Mouse (Mus musculus): Measurements from ENCODE around the gene Gpn3. TPM values are rescaled to one million over a fixed set of nuclear protein-coding genes. Genes with fewer than 3 reads are reported as not detected.

Gpn3 gene
- polyA plus RNA-seq, 1 experiment: 46.5 TPM

GRCm38 (mm10) chr5:122400628-122401302, 29.1 kb downstream of the Gpn3 start:
- Histone ChIP-seq H3K4me3 (replicated peaks; ENCODE audit: insufficient read depth, low read depth, low read length) (no peak overlapping the region), H3K27me3 (ENCODE audit: control insufficient read depth, insufficient read depth, low read length) (no peaks in the 10 kb centered on the region), H3K27ac (ENCODE audit: insufficient read depth, low read length) (no peak overlapping the region), H3K4me1 (ENCODE audit: control insufficient read depth, insufficient read depth, low read length) (peaks cover 15% of the 10 kb centered on the region; the same call in 1 of the 2 replicates)
- no peak for DNase-seq
- WGBS: 69% methylated on average over 18 of the region's 18 CpGs
- no peak for TF ChIP-seq CTCF (IDR thresholded peaks at IDR 0.05; ENCODE audit: borderline replicate concordance, insufficient read depth, low read depth, low read length)
- no peak for TF ChIP-seq POLR2A (IDR thresholded peaks at IDR 0.05; ENCODE audit: borderline replicate concordance, insufficient read depth, low read length)

- Histone ChIP-seq H3K4me1 (ENCODE audit: control insufficient read depth, insufficient read depth, low read length) (peaks cover 15% of the 10 kb centered on the region; the same call in 1 of the 2 replicates), H3K27me3 (ENCODE audit: control insufficient read depth, insufficient read depth, low read length) (no peaks in the 10 kb centered on the region), H3K4me3 (replicated peaks; ENCODE audit: insufficient read depth, low read depth, low read length) (no peak overlapping the region), H3K27ac (ENCODE audit: insufficient read depth, low read length) (no peak overlapping the region)
- TF ChIP-seq CTCF (IDR thresholded peaks at IDR 0.05; ENCODE audit: borderline replicate concordance, insufficient read depth, low read depth, low read length) (peak; percentile 98), POLR2A (IDR thresholded peaks at IDR 0.05; ENCODE audit: borderline replicate concordance, insufficient read depth, low read length) (no peak)
- WGBS: 10% methylated on average over 8 of the region's 8 CpGs
- DNase-seq: peak; percentile 77 to 87
Observed at GRCm38 (mm10) chr5:122401303-122401640, 29.6 kb downstream of the Gpn3 start.

- WGBS: 47% methylated on average over 13 of the region's 13 CpGs
- H3K4me1 ChIP-seq (ENCODE audit: control insufficient read depth, insufficient read depth, low read length): peaks cover 15% of the 10 kb centered on the region; the same call in 1 of the 2 replicates
- TF ChIP-seq POLR2A (IDR thresholded peaks at IDR 0.05; ENCODE audit: borderline replicate concordance, insufficient read depth, low read length) (no peak), CTCF (IDR thresholded peaks at IDR 0.05; ENCODE audit: borderline replicate concordance, insufficient read depth, low read depth, low read length) (no peak)
Observed at GRCm38 (mm10) chr5:122402160-122402559, 30.5 kb downstream of the Gpn3 start.

GRCm38 (mm10) chr5:122402772-122403171, 31.1 kb downstream of the Gpn3 start:
- Histone ChIP-seq H3K27ac (ENCODE audit: insufficient read depth, low read length) (no peak overlapping the region), H3K4me1 (ENCODE audit: control insufficient read depth, insufficient read depth, low read length) (peaks cover 15% of the 10 kb centered on the region; the same call in 1 of the 2 replicates), H3K27me3 (ENCODE audit: control insufficient read depth, insufficient read depth, low read length) (no peaks in the 10 kb centered on the region), H3K4me3 (replicated peaks; ENCODE audit: insufficient read depth, low read depth, low read length) (no peak overlapping the region)
- peak in 1 of 2 experiments; percentile 45 for DNase-seq
- TF ChIP-seq CTCF (IDR thresholded peaks at IDR 0.05; ENCODE audit: borderline replicate concordance, insufficient read depth, low read depth, low read length): no peak
- TF ChIP-seq POLR2A (IDR thresholded peaks at IDR 0.05; ENCODE audit: borderline replicate concordance, insufficient read depth, low read length): no peak
- 15% methylated on average over 5 of the region's 5 CpGs for WGBS

More at GRCm38 (mm10) chr5:122402160-122402559, 30.5 kb downstream of the Gpn3 start:
- Histone ChIP-seq H3K27ac (ENCODE audit: insufficient read depth, low read length) (no peak overlapping the region), H3K27me3 (ENCODE audit: control insufficient read depth, insufficient read depth, low read length) (no peaks in the 10 kb centered on the region), H3K4me3 (replicated peaks; ENCODE audit: insufficient read depth, low read depth, low read length) (no peak overlapping the region)
- no peak for DNase-seq

GRCm38 (mm10) chr5:122403362-122403761, 31.7 kb downstream of the Gpn3 start:
- H3K27ac ChIP-seq (ENCODE audit: insufficient read depth, low read length): no peak overlapping the region
- H3K27me3 ChIP-seq (ENCODE audit: control insufficient read depth, insufficient read depth, low read length): no peaks in the 10 kb centered on the region

GRCm38 (mm10) chr5:122405537-122405936, 33.9 kb downstream of the Gpn3 start:
- Histone ChIP-seq H3K4me3 (replicated peaks; ENCODE audit: insufficient read depth, low read depth, low read length) (no peak overlapping the region), H3K27me3 (ENCODE audit: control insufficient read depth, insufficient read depth, low read length) (no peaks in the 10 kb centered on the region), H3K4me1 (ENCODE audit: control insufficient read depth, insufficient read depth, low read length) (peaks cover 15% of the 10 kb centered on the region; the same call in 1 of the 2 replicates), H3K27ac (ENCODE audit: insufficient read depth, low read length) (no peak overlapping the region)
- DNase-seq: no peak
- 77% methylated on average over 10 of the region's 10 CpGs for WGBS
- TF ChIP-seq CTCF (IDR thresholded peaks at IDR 0.05; ENCODE audit: borderline replicate concordance, insufficient read depth, low read depth, low read length): no peak
- no peak for TF ChIP-seq POLR2A (IDR thresholded peaks at IDR 0.05; ENCODE audit: borderline replicate concordance, insufficient read depth, low read length)

More at GRCm38 (mm10) chr5:122403362-122403761, 31.7 kb downstream of the Gpn3 start:
- 53% methylated on average over 12 of the region's 12 CpGs for WGBS
- Histone ChIP-seq H3K4me3 (replicated peaks; ENCODE audit: insufficient read depth, low read depth, low read length) (no peak overlapping the region), H3K4me1 (ENCODE audit: control insufficient read depth, insufficient read depth, low read length) (peaks cover 15% of the 10 kb centered on the region; the same call in 1 of the 2 replicates)
- TF ChIP-seq POLR2A (IDR thresholded peaks at IDR 0.05; ENCODE audit: borderline replicate concordance, insufficient read depth, low read length): no peak
- no peak for TF ChIP-seq CTCF (IDR thresholded peaks at IDR 0.05; ENCODE audit: borderline replicate concordance, insufficient read depth, low read depth, low read length)
- DNase-seq: no peak

GRCm38 (mm10) chr5:122409692-122410645, 38.3 kb downstream of the Gpn3 start:
- no peaks in the 10 kb centered on the region; the same call in 1 of the 2 replicates for H3K4me1 ChIP-seq (ENCODE audit: control insufficient read depth, insufficient read depth, low read length)
- H3K27ac ChIP-seq (ENCODE audit: insufficient read depth, low read length): no peak overlapping the region
- no peak overlapping the region for H3K4me3 ChIP-seq (replicated peaks; ENCODE audit: insufficient read depth, low read depth, low read length)
- DNase-seq: no peak
- WGBS: 83% methylated on average over 19 of the region's 19 CpGs
- no peaks in the 10 kb centered on the region for H3K27me3 ChIP-seq (ENCODE audit: control insufficient read depth, insufficient read depth, low read length)
- TF ChIP-seq POLR2A (IDR thresholded peaks at IDR 0.05; ENCODE audit: borderline replicate concordance, insufficient read depth, low read length) (no peak), CTCF (IDR thresholded peaks at IDR 0.05; ENCODE audit: borderline replicate concordance, insufficient read depth, low read depth, low read length) (no peak)
